Mouse (Mus musculus): ENCODE data around the gene Slc4a3. TPM values are rescaled to one million over a fixed set of nuclear protein-coding genes. Genes with fewer than 3 reads are reported as not detected.
A peak's percentile ranks its signal among the peaks of the same experiment; 100 is the strongest.

Gene Slc4a3
- polyA plus RNA-seq, 1 experiment from 2014 or later, result 15.3 TPM

GRCm38 (mm10) chr1:75601738-75602137, 55.7 kb downstream of the Slc4a3 start:
- ATAC-seq (replicated peaks; ENCODE audit: low FRiP score, low read depth) (no peak), DNase-seq (ENCODE audit: low spot score) (peak; percentile 16)
- no peaks in the 10 kb centered on the region for H3K27me3 ChIP-seq (ENCODE audit: insufficient read depth, low read length)
- no peak overlapping the region for H3K9ac ChIP-seq (ENCODE audit: low read depth, low read length)
- no peaks in the 10 kb centered on the region for H3K36me3 ChIP-seq (ENCODE audit: insufficient read depth, low read length)
- H3K4me3 ChIP-seq (replicated peaks; ENCODE audit: low read depth, low read length), result no peak overlapping the region
- no peaks in the 10 kb centered on the region for H3K4me1 ChIP-seq (replicated peaks; ENCODE audit: insufficient read depth, low read length)
- no peak for TF ChIP-seq CTCF (IDR thresholded peaks at IDR 0.05; ENCODE audit: low read depth)
- peak overlapping the region; percentile 15; the same call in 1 of the 2 replicates for H3K4me2 ChIP-seq (ENCODE audit: low read length)
- no peaks in the 10 kb centered on the region for H3K9me3 ChIP-seq (replicated peaks; ENCODE audit: low read length)
- H3K27ac ChIP-seq, result no peak overlapping the region
- 8% methylated on average over 11 of the region's 12 CpGs for WGBS

GRCm38 (mm10) chr1:75603584-75603983, 57.5 kb downstream of the Slc4a3 start:
- ATAC-seq (replicated peaks; ENCODE audit: low FRiP score, low read depth), result no peak
- H3K9me3 ChIP-seq (replicated peaks; ENCODE audit: low read length), result no peaks in the 10 kb centered on the region
- WGBS, result 79% methylated on average over 7 of the region's 7 CpGs
- TF ChIP-seq CTCF (IDR thresholded peaks at IDR 0.05; ENCODE audit: low read depth), result no peak
- no peak for DNase-seq (ENCODE audit: low spot score)
- no peaks in the 10 kb centered on the region for H3K36me3 ChIP-seq (ENCODE audit: insufficient read depth, low read length)
- no peak overlapping the region for H3K27ac ChIP-seq
- H3K4me2 ChIP-seq (ENCODE audit: low read length), result no peak overlapping the region
- no peaks in the 10 kb centered on the region for H3K27me3 ChIP-seq (ENCODE audit: insufficient read depth, low read length)
- H3K4me3 ChIP-seq (replicated peaks; ENCODE audit: low read depth, low read length), result no peak overlapping the region
- H3K4me1 ChIP-seq (replicated peaks; ENCODE audit: insufficient read depth, low read length), result no peaks in the 10 kb centered on the region
- H3K9ac ChIP-seq (ENCODE audit: low read depth, low read length), result no peak overlapping the region

GRCm38 (mm10) chr1:75608225-75608624, 62.2 kb downstream of the Slc4a3 start:
- H3K9me3 ChIP-seq (replicated peaks; ENCODE audit: low read length), result no peaks in the 10 kb centered on the region
- ATAC-seq (replicated peaks; ENCODE audit: low FRiP score, low read depth) (no peak), DNase-seq (ENCODE audit: low spot score) (no peak)
- H3K27me3 ChIP-seq (ENCODE audit: insufficient read depth, low read length), result no peaks in the 10 kb centered on the region
- H3K27ac ChIP-seq, result no peak overlapping the region
- no peaks in the 10 kb centered on the region for H3K36me3 ChIP-seq (ENCODE audit: insufficient read depth, low read length)
- H3K9ac ChIP-seq (ENCODE audit: low read depth, low read length), result no peak overlapping the region
- H3K4me2 ChIP-seq (ENCODE audit: low read length), result no peak overlapping the region
- WGBS, result 90% methylated on average over 7 of the region's 7 CpGs
- H3K4me3 ChIP-seq (replicated peaks; ENCODE audit: low read depth, low read length), result no peak overlapping the region
- no peaks in the 10 kb centered on the region for H3K4me1 ChIP-seq (replicated peaks; ENCODE audit: insufficient read depth, low read length)
- no peak for TF ChIP-seq CTCF (IDR thresholded peaks at IDR 0.05; ENCODE audit: low read depth)

- H3K4me1 ChIP-seq (replicated peaks; ENCODE audit: insufficient read depth, low read length), result no peaks in the 10 kb centered on the region
- WGBS, result 70% methylated on average over 11 of the region's 11 CpGs
- no peak overlapping the region for H3K4me3 ChIP-seq (replicated peaks; ENCODE audit: low read depth, low read length)
- no peak for TF ChIP-seq CTCF (IDR thresholded peaks at IDR 0.05; ENCODE audit: low read depth)
- H3K9ac ChIP-seq (ENCODE audit: low read depth, low read length), result no peak overlapping the region
- no peak overlapping the region for H3K27ac ChIP-seq
- H3K27me3 ChIP-seq (ENCODE audit: insufficient read depth, low read length), result no peaks in the 10 kb centered on the region
- ATAC-seq (replicated peaks; ENCODE audit: low FRiP score, low read depth) (no peak), DNase-seq (ENCODE audit: low spot score) (no peak)
- H3K36me3 ChIP-seq (ENCODE audit: insufficient read depth, low read length), result no peaks in the 10 kb centered on the region
- no peaks in the 10 kb centered on the region for H3K9me3 ChIP-seq (replicated peaks; ENCODE audit: low read length)
- no peak overlapping the region for H3K4me2 ChIP-seq (ENCODE audit: low read length)
Measured at GRCm38 (mm10) chr1:75608625-75609263, 62.7 kb downstream of the Slc4a3 start.

- H3K27ac ChIP-seq, result no peak overlapping the region
- ATAC-seq (replicated peaks; ENCODE audit: low FRiP score, low read depth), result no peak
- no peak overlapping the region for H3K4me3 ChIP-seq (replicated peaks; ENCODE audit: low read depth, low read length)
- no peak overlapping the region for H3K4me2 ChIP-seq (ENCODE audit: low read length)
- H3K9ac ChIP-seq (ENCODE audit: low read depth, low read length), result no peak overlapping the region
- H3K9me3 ChIP-seq (replicated peaks; ENCODE audit: low read length), result no peaks in the 10 kb centered on the region
- H3K4me1 ChIP-seq (replicated peaks; ENCODE audit: insufficient read depth, low read length), result no peaks in the 10 kb centered on the region
- H3K27me3 ChIP-seq (ENCODE audit: insufficient read depth, low read length), result no peaks in the 10 kb centered on the region
- 76% methylated on average over 9 of the region's 9 CpGs for WGBS
- DNase-seq (ENCODE audit: low spot score), result no peak
- no peak for TF ChIP-seq CTCF (IDR thresholded peaks at IDR 0.05; ENCODE audit: low read depth)
- H3K36me3 ChIP-seq (ENCODE audit: insufficient read depth, low read length), result no peaks in the 10 kb centered on the region
Measured at GRCm38 (mm10) chr1:75609264-75609662, 63.2 kb downstream of the Slc4a3 start.

GRCm38 (mm10) chr1:75610553-75610952, 64.5 kb downstream of the Slc4a3 start:
- H3K27me3 ChIP-seq (ENCODE audit: insufficient read depth, low read length), result no peaks in the 10 kb centered on the region
- no peaks in the 10 kb centered on the region for H3K9me3 ChIP-seq (replicated peaks; ENCODE audit: low read length)
- no peak overlapping the region for H3K9ac ChIP-seq (ENCODE audit: low read depth, low read length)
- H3K4me2 ChIP-seq (ENCODE audit: low read length), result no peak overlapping the region
- H3K4me1 ChIP-seq (replicated peaks; ENCODE audit: insufficient read depth, low read length), result no peaks in the 10 kb centered on the region
- H3K36me3 ChIP-seq (ENCODE audit: insufficient read depth, low read length), result no peaks in the 10 kb centered on the region
- DNase-seq (ENCODE audit: low spot score) (no peak), ATAC-seq (replicated peaks; ENCODE audit: low FRiP score, low read depth) (no peak)
- no peak for TF ChIP-seq CTCF (IDR thresholded peaks at IDR 0.05; ENCODE audit: low read depth)
- no peak overlapping the region for H3K4me3 ChIP-seq (replicated peaks; ENCODE audit: low read depth, low read length)
- WGBS, result 49% methylated on average over 8 of the region's 8 CpGs
- no peak overlapping the region for H3K27ac ChIP-seq

Other genes with a start within 250 kb of the Slc4a3 start
- gene Dnpep, start 228.3 kb upstream of the Slc4a3 start, polyA plus RNA-seq (2015; fragmentation: Nextera tagmentation; extraction: Ambion mirVana), result 128 and 137 TPM in 2 replicates
- 18.6 and 19.1 TPM in 2 replicates for gene Des, start 185.9 kb upstream of the Slc4a3 start, polyA plus RNA-seq (2015; fragmentation: Nextera tagmentation; extraction: Ambion mirVana)
- gene Speg, start 171.0 kb upstream of the Slc4a3 start, polyA plus RNA-seq (2015; fragmentation: Nextera tagmentation; extraction: Ambion mirVana), result 40.1 and 44.3 TPM in 2 replicates
- 69.5 and 72.5 TPM in 2 replicates for gene Gmppa, start 110.3 kb upstream of the Slc4a3 start, polyA plus RNA-seq (2015; fragmentation: Nextera tagmentation; extraction: Ambion mirVana)
- gene Asic4, start 95.8 kb upstream of the Slc4a3 start, polyA plus RNA-seq (2015; fragmentation: Nextera tagmentation; extraction: Ambion mirVana), result 0.40 and 0.45 TPM in 2 replicates
- gene Chpf, start 67.0 kb upstream of the Slc4a3 start, polyA plus RNA-seq (2015; fragmentation: Nextera tagmentation; extraction: Ambion mirVana), result 37.1 and 38.3 TPM in 2 replicates
- gene Tmem198, start 66.7 kb upstream of the Slc4a3 start, polyA plus RNA-seq (2015; fragmentation: Nextera tagmentation; extraction: Ambion mirVana), result 0.61 and 1.3 TPM in 2 replicates
- gene Obsl1, start 39.8 kb upstream of the Slc4a3 start, polyA plus RNA-seq (2015; fragmentation: Nextera tagmentation; extraction: Ambion mirVana), result 35.0 and 42.6 TPM in 2 replicates
- 2.8 and 3.5 TPM in 2 replicates for gene Inha, start 39.2 kb upstream of the Slc4a3 start, polyA plus RNA-seq (2015; fragmentation: Nextera tagmentation; extraction: Ambion mirVana)
- 14.9 and 15.0 TPM in 2 replicates for gene Stk11ip, start 24.7 kb upstream of the Slc4a3 start, polyA plus RNA-seq (2015; fragmentation: Nextera tagmentation; extraction: Ambion mirVana)